Mouse (Mus musculus) liver, postnatal 0 days (tissue): ENCODE results near the gene Hrasls.

Experiments used
- CTCF ChIP-seq: sonication (generic); IDR thresholded peaks from 2 replicates; pipeline ENCODE4 v1.5.1; 2016; ENCODE audit warnings: antibody characterized with exemption, low read depth
- EP300 ChIP-seq: IDR thresholded peaks from 2 replicates; pipeline ENCODE4 v1.6.1; 2016; ENCODE audit warnings: antibody characterized with exemption, low read depth, mild to moderate bottlenecking

DNA sequence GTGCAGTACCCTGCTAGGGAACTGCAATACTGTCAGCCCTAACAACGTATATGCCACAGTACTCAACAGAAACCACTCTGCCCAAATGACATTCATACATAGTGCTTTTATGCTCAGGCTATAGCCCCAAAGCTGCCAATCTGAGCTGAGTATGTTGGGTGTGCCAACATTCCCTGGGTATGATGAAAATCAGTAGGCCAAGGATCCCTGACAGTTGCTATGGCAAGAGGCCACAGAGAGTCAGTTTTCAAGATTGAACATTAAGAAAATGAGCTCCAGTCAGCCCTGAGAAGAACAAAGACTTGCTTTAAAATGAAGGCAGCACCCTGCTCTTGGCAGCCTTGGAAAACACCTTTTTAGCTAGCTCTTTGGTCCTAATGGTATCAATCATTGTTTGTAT lies 14.3 kb upstream of the Hrasls start:
- TF ChIP-seq EP300 (no peak), CTCF (no peak)
